Mouse (Mus musculus) hindbrain, embryonic 16.5 days (tissue): ENCODE data around the gene Gm49358. TPM values are rescaled to one million over a fixed set of nuclear protein-coding genes. Genes with fewer than 3 reads are reported as not detected.

ENCODE experiments used
- ATAC-seq: fragments of 200-750 bp; cut with Nextera tagmentation; 2 replicates; pipeline ENCODE4 v1.8.0; 2017; ENCODE audit warnings: moderate TSS enrichment, moderate library complexity
- H3K27ac ChIP-seq: fragments of 300-500 bp; sonication (generic); 2 replicates; pipeline ENCODE4 v1.5.1; 2014; ENCODE audit warnings: low read depth, mild to moderate bottlenecking, control low read depth, low read length, moderate library complexity
- H3K27me3 ChIP-seq: fragments of 300-500 bp; sonication (generic); replicated peaks from 2 replicates; pipeline ENCODE4 v1.6.1; 2014; ENCODE audit warnings: low read length; ENCODE audit not compliant: control insufficient read depth, insufficient read depth
- H3K36me3 ChIP-seq: fragments of 300-500 bp; sonication (generic); 2 replicates; pipeline ENCODE4 v1.6.1; 2014; ENCODE audit warnings: mild to moderate bottlenecking, low read length, moderate library complexity, mixed read lengths; ENCODE audit not compliant: control insufficient read depth, insufficient read depth
- H3K4me1 ChIP-seq: fragments of 300-500 bp; sonication (generic); 2 replicates; pipeline ENCODE4 v1.6.1; 2014; ENCODE audit warnings: low read depth, low read length; ENCODE audit not compliant: control insufficient read depth, insufficient read depth
- H3K4me2 ChIP-seq: fragments of 300-500 bp; sonication (generic); 2 replicates; pipeline ENCODE4 v1.6.1; 2014; ENCODE audit warnings: mild to moderate bottlenecking, low read length, control low read depth, moderate library complexity
- H3K4me3 ChIP-seq: fragments of 300-500 bp; sonication (generic); 2 replicates; pipeline ENCODE4 v1.5.1; 2014; ENCODE audit warnings: mild to moderate bottlenecking, low read length, control low read depth, moderate library complexity
- H3K9ac ChIP-seq: fragments of 300-500 bp; sonication (generic); 2 replicates; pipeline ENCODE4 v1.6.1; 2014; ENCODE audit warnings: low read depth, mild to moderate bottlenecking, control low read depth, low read length, moderate library complexity
- H3K9me3 ChIP-seq: fragments of 300-500 bp; sonication (generic); 2 replicates; pipeline ENCODE4 v1.6.1; 2014; ENCODE audit warnings: mild to moderate bottlenecking, low read length, moderate library complexity; ENCODE audit not compliant: control insufficient read depth
- WGBS: fragments of 180-500 bp; shearing (Covaris S2); extraction: QIAGEN DNeasy Blood & Tissue Kit; methylation state at CpG from one replicate; pipeline ENCODE4 v1.1.7; 2014; 5-methylcytosine and 5-hydroxymethylcytosine counted together
- polyA plus RNA-seq: library from polyadenylated mRNA; unstranded; fragments of >200 nt; fragmentation: Nextera tagmentation; extraction: Ambion mirVana; gene quantifications from 2 replicates; pipeline ENCODE4 v1.2.1, GENCODE M21; 2015

The Gm49358 gene
- polyA plus RNA-seq, 1 experiment from 2014 or later = not detected

GRCm38 (mm10) chr10:86772231-86772631 is 8.5 kb downstream of the Gm49358 start:
- Histone ChIP-seq H3K4me1 (no peaks in the 10 kb centered on the region), H3K4me2 (no peak overlapping the region), H3K4me3 (no peak overlapping the region), H3K27ac (peak overlapping the region; percentile 49; the same call in 1 of the 2 replicates), H3K9me3 (no peaks in the 10 kb centered on the region), H3K36me3 (no peaks in the 10 kb centered on the region), H3K9ac (no peak overlapping the region), H3K27me3 (no peaks in the 10 kb centered on the region)
- peak; percentile 55 for ATAC-seq
- WGBS = 62% methylated on average over 6 of the region's 6 CpGs

DNA sequence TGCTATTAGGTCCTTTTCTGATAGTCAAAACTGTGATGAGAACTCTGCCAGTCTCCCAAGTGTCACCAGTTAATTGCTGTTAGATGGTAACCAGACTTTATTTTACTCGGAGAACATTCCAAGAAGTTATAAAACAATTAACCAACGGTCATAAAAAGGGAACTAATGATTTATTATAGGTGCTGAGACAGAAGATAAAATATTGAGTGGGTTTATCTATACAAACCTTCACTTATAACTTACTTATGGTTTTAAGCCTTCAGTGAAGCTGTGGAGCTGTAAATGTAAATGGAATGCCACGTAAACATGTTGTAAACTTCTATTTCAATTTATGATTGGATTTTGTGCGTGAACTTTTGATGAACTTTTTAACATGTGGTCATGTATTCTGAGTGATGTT is 9.6 kb downstream of the Gm49358 start:
- no peak overlapping the region for H3K4me3 ChIP-seq
- ATAC-seq = no peak

DNA sequence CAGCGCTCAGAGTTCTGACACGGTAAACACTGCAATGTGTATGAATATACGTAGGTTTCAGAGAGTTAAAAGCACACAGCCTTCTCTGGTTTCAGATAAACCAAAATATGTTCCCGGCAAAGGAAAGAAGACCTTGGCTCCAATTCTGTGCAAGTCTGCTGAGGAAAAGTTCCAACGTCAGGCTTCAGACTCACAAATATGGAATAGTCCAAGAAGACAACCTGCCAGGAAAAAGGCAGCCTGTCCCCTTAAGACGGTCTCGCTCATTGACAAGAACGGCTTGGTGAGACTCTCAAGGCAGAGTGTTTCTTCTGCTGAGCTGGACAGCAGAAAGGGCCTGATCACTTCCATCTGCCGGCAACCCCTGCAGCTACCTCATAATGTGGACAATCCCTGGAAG is 12.5 kb downstream of the Gm49358 start:
- WGBS = 81% methylated on average over 9 of the region's 9 CpGs
- Histone ChIP-seq H3K9me3 (no peaks in the 10 kb centered on the region), H3K4me3 (no peak overlapping the region), H3K4me2 (no peak overlapping the region), H3K4me1 (peaks cover 10% of the 10 kb centered on the region), H3K9ac (no peak overlapping the region), H3K27ac (no peak overlapping the region), H3K36me3 (no peaks in the 10 kb centered on the region), H3K27me3 (no peaks in the 10 kb centered on the region)
- ATAC-seq = no peak

More for the DNA sequence above, 9.6 kb downstream of the Gm49358 start:
- Histone ChIP-seq H3K4me1 (peaks cover 4% of the 10 kb centered on the region; the same call in 1 of the 2 replicates), H3K9me3 (no peaks in the 10 kb centered on the region), H3K27ac (no peak overlapping the region), H3K9ac (no peak overlapping the region), H3K27me3 (no peaks in the 10 kb centered on the region), H3K4me2 (no peak overlapping the region), H3K36me3 (no peaks in the 10 kb centered on the region)
- 74% methylated on average over 4 of the region's 4 CpGs for WGBS

DNA sequence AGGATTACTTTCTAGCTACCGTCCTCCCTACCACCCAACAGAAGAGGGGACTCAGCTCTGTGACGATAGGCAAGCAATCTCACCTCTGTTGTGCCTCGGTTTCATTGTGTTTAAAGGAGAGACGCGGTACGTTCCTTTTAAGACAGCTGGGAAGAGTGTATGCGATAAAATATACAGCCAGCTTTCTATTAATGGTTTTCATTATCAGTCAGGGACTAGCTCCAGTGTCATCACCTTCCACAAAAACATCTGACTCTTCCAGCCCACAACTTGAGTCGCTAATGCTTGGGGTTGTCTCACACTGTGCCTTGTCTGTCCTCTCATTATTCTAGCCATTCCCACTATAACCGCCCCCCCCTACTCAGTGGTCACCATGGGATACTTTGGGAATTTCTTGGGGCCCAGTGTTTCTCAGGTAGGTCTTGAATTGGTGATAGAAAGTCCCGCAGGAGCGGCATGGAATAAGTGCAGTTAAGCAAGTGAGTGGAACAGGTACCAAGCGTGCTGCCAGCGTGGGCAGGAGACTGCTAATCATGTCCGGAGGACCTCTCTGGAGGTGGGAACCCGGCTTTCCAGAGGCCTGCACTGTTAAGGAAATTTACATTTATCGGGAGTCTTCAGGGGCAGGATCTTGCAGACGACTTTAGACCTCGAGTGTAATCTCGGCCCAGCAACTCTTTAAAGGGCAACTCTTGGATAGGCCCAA is 14.0 kb downstream of the Gm49358 start:
- Histone ChIP-seq H3K4me2 (peak overlapping the region; percentile 86), H3K9ac (peak overlapping the region; percentile 78), H3K27me3 (no peaks in the 10 kb centered on the region), H3K36me3 (no peaks in the 10 kb centered on the region), H3K9me3 (no peaks in the 10 kb centered on the region), H3K27ac (0 out of 2 replicates have a peak overlapping the region, but pooled peaks have one; percentile 63), H3K4me1 (peaks cover 16% of the 10 kb centered on the region), H3K4me3 (peak overlapping the region; percentile 88)
- 37% methylated on average over 19 of the region's 19 CpGs for WGBS
- ATAC-seq = no peak; the same call in 1 of the 2 replicates

- Histone ChIP-seq H3K36me3 (no peaks in the 10 kb centered on the region), H3K27me3 (no peaks in the 10 kb centered on the region), H3K9me3 (no peaks in the 10 kb centered on the region), H3K4me3 (peak within 1 kb of the TSS; percentile 88), H3K4me1 (peaks cover 16% of the 10 kb centered on the region), H3K27ac (peak within 1 kb of the TSS; percentile 63), H3K9ac (peak within 1 kb of the TSS; percentile 78), H3K4me2 (peak within 1 kb of the TSS; percentile 86)
- WGBS = under 1% methylated on average over 44 of the region's 44 CpGs
- peak; percentile 96 for ATAC-seq
Measured at GRCm38 (mm10) chr10:86778398-86779116, 14.8 kb downstream of the Gm49358 start, which contains the start of gene Nt5dc3. Gene Nt5dc3, plus strand, starts transcription at chr10:86779005.

DNA sequence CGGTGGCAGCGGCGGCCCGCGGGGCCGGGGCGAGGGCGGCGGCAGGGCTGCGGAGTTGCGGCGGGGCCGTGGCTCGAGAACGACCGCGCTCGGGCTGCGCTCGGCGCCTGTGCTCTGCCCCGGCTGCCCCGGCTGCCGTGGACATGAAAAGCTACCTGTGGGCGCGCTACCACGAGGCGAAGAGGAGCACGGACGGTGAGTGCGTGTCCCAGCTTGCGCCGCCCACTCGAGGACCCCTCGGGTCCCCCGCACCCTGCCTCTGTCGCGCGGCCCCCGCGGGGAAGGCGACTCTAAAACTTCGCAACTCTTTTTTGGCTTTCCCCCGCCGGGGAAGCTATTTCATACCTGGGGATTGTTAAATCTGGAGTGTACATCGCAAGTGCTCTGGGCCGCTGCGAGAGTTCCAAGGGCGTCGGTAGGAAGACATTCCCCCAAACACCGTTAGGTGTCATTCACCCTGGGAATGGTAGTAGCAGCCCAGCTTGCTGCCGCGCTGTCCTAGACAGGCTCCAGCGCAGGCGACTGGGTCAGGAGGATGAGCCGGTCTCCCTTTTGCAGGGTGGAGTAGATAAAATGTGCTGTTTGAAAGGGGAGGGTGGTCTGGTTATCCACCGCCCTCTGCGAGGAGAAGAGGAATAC is 15.5 kb downstream of the Gm49358 start:
- peak overlapping the region; percentile 63 for H3K27ac ChIP-seq
- H3K9ac ChIP-seq = peak overlapping the region; percentile 78
- H3K9me3 ChIP-seq = no peaks in the 10 kb centered on the region
- ATAC-seq = peak; percentile 66
- under 1% methylated on average over 57 of the region's 58 CpGs for WGBS
- no peaks in the 10 kb centered on the region for H3K36me3 ChIP-seq
- H3K4me1 ChIP-seq = peaks cover 16% of the 10 kb centered on the region
- H3K4me3 ChIP-seq = peak overlapping the region; percentile 88
- no peaks in the 10 kb centered on the region for H3K27me3 ChIP-seq
- peak overlapping the region; percentile 86 for H3K4me2 ChIP-seq

GRCm38 (mm10) chr10:86779816-86780500 is 16.2 kb downstream of the Gm49358 start:
- no peak for ATAC-seq
- no peaks in the 10 kb centered on the region for H3K27me3 ChIP-seq
- 15% methylated on average over 12 of the region's 12 CpGs for WGBS

DNA sequence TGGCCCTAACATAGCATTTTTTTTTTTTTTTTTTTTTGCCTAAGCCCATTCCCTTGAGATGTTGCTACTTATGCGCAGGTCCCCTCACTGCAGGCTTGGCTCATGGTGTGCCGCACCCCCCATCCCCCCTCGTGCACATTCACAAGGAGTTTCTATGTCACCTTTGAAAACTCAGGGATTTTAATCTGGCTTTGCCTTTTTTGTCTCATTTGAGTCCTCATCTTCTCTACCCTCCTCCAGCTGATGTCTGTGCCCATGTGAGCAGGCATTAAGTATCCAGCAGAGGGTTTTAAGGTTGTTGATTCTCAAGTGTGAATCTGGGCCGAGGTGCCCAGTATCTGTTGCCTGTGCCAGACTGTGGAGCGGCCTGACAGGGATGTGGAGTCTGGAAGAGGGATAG is 17.9 kb downstream of the Gm49358 start:
- H3K9ac ChIP-seq = no peak overlapping the region
- H3K4me3 ChIP-seq = no peak overlapping the region
- no peaks in the 10 kb centered on the region for H3K9me3 ChIP-seq
- H3K4me1 ChIP-seq = peaks cover 16% of the 10 kb centered on the region
- H3K36me3 ChIP-seq = no peaks in the 10 kb centered on the region
- no peak for ATAC-seq
- no peak overlapping the region for H3K27ac ChIP-seq
- no peaks in the 10 kb centered on the region for H3K27me3 ChIP-seq
- H3K4me2 ChIP-seq = peak overlapping the region; percentile 22; the same call in 1 of the 2 replicates
- WGBS = 45% methylated on average over 5 of the region's 5 CpGs

More at GRCm38 (mm10) chr10:86779816-86780500, 16.2 kb downstream of the Gm49358 start:
- Histone ChIP-seq H3K27ac (peak overlapping the region; percentile 63), H3K4me1 (peaks cover 16% of the 10 kb centered on the region), H3K4me2 (peak overlapping the region; percentile 86), H3K4me3 (peak overlapping the region; percentile 88), H3K9ac (peak overlapping the region; percentile 78), H3K36me3 (no peaks in the 10 kb centered on the region), H3K9me3 (no peaks in the 10 kb centered on the region)
